Mouse (Mus musculus) heart, embryonic 10.5 days (tissue): ENCODE results near the gene Abca4. TPM values are rescaled to one million over a fixed set of nuclear protein-coding genes. Genes with fewer than 3 reads are reported as not detected.
A peak's percentile ranks its signal among the peaks of the same experiment; 100 is the strongest.

Experiments used
- DNase-seq: peaks from one replicate; pipeline ENCODE4 v3.0.0-alpha.2; 2017; ENCODE audit warnings: low spot score
- H3K27ac ChIP-seq: fragments of 300-500 bp; sonication (generic); 2 replicates; pipeline ENCODE4 v1.5.1; 2016; ENCODE audit warnings: mild to moderate bottlenecking
- H3K27me3 ChIP-seq: fragments of 300-500 bp; sonication (generic); 2 replicates; pipeline ENCODE4 v1.6.1; 2016; ENCODE audit warnings: mild to moderate bottlenecking; ENCODE audit not compliant: poor library complexity, insufficient read depth, severe bottlenecking
- H3K36me3 ChIP-seq: fragments of 300-500 bp; sonication (generic); 2 replicates; pipeline ENCODE4 v1.6.1; 2016; ENCODE audit warnings: mild to moderate bottlenecking, moderate library complexity
- H3K4me1 ChIP-seq: fragments of 300-500 bp; sonication (generic); 2 replicates; pipeline ENCODE4 v1.6.1; 2016; ENCODE audit warnings: mild to moderate bottlenecking
- H3K4me3 ChIP-seq: fragments of 300-500 bp; sonication (generic); 2 replicates; pipeline ENCODE4 v1.5.1; 2016; ENCODE audit warnings: mild to moderate bottlenecking, moderate library complexity
- H3K9me3 ChIP-seq: fragments of 300-500 bp; sonication (generic); 2 replicates; pipeline ENCODE4 v1.6.1; 2016; ENCODE audit warnings: mild to moderate bottlenecking, moderate library complexity
- WGBS: fragments of 180-500 bp; shearing (Covaris S2); methylation state at CpG from one replicate; pipeline ENCODE4 v1.1.7; 2016; 5-methylcytosine and 5-hydroxymethylcytosine counted together
- polyA plus RNA-seq: library from polyadenylated mRNA; unstranded; fragments of >200 nt; fragmentation: Nextera tagmentation; extraction: Ambion mirVana; gene quantifications from 2 replicates; pipeline ENCODE4 v1.2.1, GENCODE M21; 2016

The Abca4 gene
- polyA plus RNA-seq, 1 experiment from 2014 or later = 7.1 TPM

DNA sequence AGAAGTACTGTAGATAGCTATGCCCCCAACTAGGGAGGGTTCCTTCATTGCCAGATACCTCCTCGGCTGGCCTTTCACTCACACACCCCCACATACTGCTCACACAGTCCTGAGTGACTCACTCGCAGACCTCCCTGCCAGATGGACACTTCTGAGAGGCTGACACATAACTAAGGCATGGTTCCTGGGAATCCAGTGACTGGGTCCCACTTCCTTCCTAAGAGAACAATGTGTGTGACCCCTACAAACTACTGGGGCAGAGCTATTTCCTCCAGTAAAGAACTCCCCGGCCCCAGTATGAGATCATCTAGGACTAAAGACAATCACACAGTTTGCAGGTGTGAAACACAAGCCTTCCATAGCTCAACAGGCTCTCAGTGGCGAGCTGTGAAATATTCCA, 86.5 kb downstream of the Abca4 start:
- Histone ChIP-seq H3K27me3 (no peaks in the 10 kb centered on the region), H3K9me3 (no peaks in the 10 kb centered on the region), H3K36me3 (no peaks in the 10 kb centered on the region), H3K4me3 (no peak overlapping the region), H3K27ac (peak overlapping the region; percentile 83), H3K4me1 (peaks cover 87% of the 10 kb centered on the region)
- WGBS = 20% methylated on average over 4 of the region's 4 CpGs
- no peak for DNase-seq

DNA sequence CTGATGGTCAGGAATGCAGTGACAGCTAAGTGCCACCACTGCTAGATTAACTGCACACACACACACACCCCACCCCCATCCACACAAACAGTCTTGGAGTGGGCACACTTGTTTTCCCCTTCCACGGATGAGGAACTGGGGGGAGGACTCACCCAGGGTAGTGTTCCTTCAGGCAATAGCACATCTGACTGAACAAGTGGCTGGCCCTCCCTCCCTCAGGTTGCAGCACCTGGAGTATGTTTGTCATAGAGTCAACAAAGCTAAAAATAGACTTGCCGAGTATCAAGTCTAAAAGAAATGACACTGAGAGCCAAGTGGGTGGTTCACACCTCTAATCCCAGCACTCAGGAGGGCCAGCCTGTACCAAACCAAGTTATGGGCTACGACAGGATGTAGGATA, 87.4 kb downstream of the Abca4 start:
- Histone ChIP-seq H3K27ac (peak overlapping the region; percentile 83), H3K4me1 (peaks cover 84% of the 10 kb centered on the region), H3K9me3 (no peaks in the 10 kb centered on the region), H3K36me3 (no peaks in the 10 kb centered on the region), H3K27me3 (no peaks in the 10 kb centered on the region), H3K4me3 (no peak overlapping the region)
- DNase-seq = peak; percentile 76
- 20% methylated on average over 3 of the region's 3 CpGs for WGBS

DNA sequence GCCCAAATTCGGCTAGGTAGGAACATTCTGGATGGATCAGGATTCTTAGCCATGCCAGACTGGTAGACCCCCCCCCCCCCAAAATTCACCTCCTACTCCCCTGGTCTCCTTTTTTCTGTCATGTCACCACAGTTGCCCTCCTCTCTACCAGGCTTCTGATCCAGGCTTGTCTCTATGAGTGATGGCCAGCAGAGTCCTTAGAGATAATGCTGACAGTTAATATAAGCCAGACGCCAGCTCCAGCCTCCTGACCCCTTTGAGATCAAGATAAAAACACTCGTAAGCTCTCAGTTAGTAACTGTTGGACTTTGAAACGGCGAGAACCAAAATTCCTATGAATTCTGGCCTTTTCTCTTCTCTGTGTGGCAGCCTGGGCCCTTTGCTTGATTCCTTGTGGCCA, 89.0 kb downstream of the Abca4 start:
- peak overlapping the region; percentile 83 for H3K27ac ChIP-seq
- 3% methylated on average over 5 of the region's 5 CpGs for WGBS
- H3K27me3 ChIP-seq = no peaks in the 10 kb centered on the region

DNA sequence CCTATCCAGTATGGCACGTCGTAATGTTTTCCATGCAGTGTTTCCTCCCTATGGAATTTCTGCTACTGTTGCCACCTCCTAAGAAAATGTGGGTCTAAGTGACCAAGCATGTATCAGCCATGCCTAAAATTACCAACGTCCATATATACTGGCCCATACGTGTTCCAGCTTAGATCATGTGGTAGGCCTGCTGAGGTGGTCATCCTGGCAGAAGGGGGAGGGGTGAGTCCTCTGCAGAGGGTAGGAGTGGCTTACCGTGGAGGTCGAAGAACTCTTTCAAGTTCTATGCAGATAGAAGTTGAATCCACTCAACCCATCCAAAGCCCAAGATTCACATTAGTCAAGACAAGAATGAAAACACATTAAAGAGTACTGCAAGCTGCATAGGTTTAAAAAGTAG, 89.6 kb downstream of the Abca4 start:
- Histone ChIP-seq H3K36me3 (no peaks in the 10 kb centered on the region), H3K9me3 (no peaks in the 10 kb centered on the region), H3K4me3 (peak overlapping the region; percentile 32), H3K27me3 (no peaks in the 10 kb centered on the region), H3K4me1 (peaks cover 73% of the 10 kb centered on the region), H3K27ac (peak overlapping the region; percentile 83)
- no peak for DNase-seq
- WGBS = 25% methylated on average over 6 of the region's 6 CpGs

More for the DNA sequence above, 89.0 kb downstream of the Abca4 start:
- no peaks in the 10 kb centered on the region for H3K36me3 ChIP-seq
- peaks cover 73% of the 10 kb centered on the region for H3K4me1 ChIP-seq
- H3K9me3 ChIP-seq = no peaks in the 10 kb centered on the region
- no peak for DNase-seq
- H3K4me3 ChIP-seq = peak overlapping the region; percentile 32

DNA sequence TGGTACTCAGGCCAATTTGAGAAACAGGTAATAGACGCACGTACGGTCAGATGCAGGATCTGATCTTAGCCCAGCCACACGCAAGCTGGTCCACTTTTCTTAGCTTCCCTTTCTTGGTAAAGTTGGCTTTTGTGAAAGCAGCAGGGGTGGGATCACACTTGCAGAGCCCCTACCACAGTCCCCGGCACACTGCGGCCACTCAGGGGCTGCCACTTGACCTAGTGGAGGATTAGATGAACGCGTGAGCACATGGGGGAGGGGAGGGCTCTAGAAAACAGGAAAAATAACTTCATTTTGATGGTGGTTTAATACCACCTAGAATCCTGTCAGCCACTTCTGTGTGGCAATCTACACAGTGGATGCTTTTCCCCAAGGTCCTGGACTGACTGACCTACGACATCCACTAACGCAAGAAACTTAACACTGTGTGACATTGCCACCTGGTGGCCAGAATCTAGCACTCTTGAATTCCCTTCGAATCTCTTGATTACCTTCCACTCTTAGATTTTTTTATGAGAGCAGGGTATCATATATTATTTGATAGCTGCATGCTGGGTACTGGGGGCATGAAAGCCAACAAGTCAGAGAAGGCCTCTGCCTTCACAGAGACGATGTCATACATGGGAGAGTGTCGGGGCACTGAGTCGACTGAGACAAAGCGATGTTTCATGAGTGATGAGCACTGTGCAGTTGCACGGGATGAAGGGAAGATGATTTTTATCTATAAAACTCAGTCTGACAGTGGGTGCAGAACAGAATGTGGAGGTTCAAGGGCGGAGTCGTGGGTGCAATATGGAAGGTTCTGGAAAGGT, 96.6 kb downstream of the Abca4 start:
- Histone ChIP-seq H3K27ac (peak overlapping the region; percentile 67; the same call in 1 of the 2 replicates), H3K27me3 (no peaks in the 10 kb centered on the region), H3K4me1 (peaks cover 45% of the 10 kb centered on the region), H3K36me3 (no peaks in the 10 kb centered on the region), H3K4me3 (no peak overlapping the region), H3K9me3 (no peaks in the 10 kb centered on the region)
- DNase-seq = peak; percentile 86
- 58% methylated on average over 18 of the region's 18 CpGs for whole genome bisulfite sequencing

GRCm38 (mm10) chr3:122142256-122142922, 98.1 kb downstream of the Abca4 start:
- Histone ChIP-seq H3K4me3 (no peak overlapping the region), H3K4me1 (peaks cover 50% of the 10 kb centered on the region), H3K36me3 (no peaks in the 10 kb centered on the region), H3K27ac (0 out of 2 replicates have a peak overlapping the region, but pooled peaks have one; percentile 42), H3K9me3 (no peaks in the 10 kb centered on the region), H3K27me3 (no peaks in the 10 kb centered on the region)
- 48% methylated on average over 9 of the region's 9 CpGs for WGBS
- DNase-seq = peak; percentile 95

- Histone ChIP-seq H3K4me3 (no peak overlapping the region), H3K27ac (no peak overlapping the region), H3K36me3 (no peaks in the 10 kb centered on the region), H3K9me3 (no peaks in the 10 kb centered on the region), H3K27me3 (0 out of 2 replicates have a peak, but pooled peaks cover 5% of the 10 kb centered on the region), H3K4me1 (peaks cover 44% of the 10 kb centered on the region)
- no peak for DNase-seq
- WGBS = 74% methylated on average over 3 of the region's 3 CpGs
These were observed 99.2 kb downstream of the Abca4 start for GRCm38 (mm10) chr3:122143432-122143831.

GRCm38 (mm10) chr3:122145430-122145829, 101.2 kb downstream of the Abca4 start:
- 0 out of 2 replicates have a peak, but pooled peaks cover 5% of the 10 kb centered on the region for H3K27me3 ChIP-seq
- no peak overlapping the region for H3K4me3 ChIP-seq
- 87% methylated on average over 3 of the region's 3 CpGs for WGBS
- no peaks in the 10 kb centered on the region for H3K9me3 ChIP-seq
- DNase-seq = no peak
- no peaks in the 10 kb centered on the region for H3K36me3 ChIP-seq
- no peak overlapping the region for H3K27ac ChIP-seq
- peaks cover 41% of the 10 kb centered on the region for H3K4me1 ChIP-seq

DNA sequence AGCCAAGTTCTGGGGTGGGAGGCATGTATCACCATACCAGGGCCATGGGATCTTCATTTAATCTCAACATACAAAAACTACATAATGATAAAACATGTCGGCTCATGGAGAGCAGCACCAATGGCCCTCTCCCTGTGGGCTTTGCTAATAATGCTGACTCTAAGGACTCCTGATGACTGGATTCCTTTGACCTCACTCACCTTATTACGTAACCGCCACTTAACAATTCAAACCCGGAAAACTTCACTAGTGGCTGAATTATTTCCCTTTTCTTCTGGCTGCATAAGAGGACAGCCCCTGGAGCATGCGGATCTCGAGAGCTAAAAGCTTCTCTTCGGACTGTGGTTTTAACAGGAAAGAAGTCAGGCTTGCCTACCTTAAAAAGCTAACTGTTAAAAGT, 106.6 kb downstream of the Abca4 start:
- Histone ChIP-seq H3K4me1 (peaks cover 20% of the 10 kb centered on the region), H3K4me3 (no peak overlapping the region), H3K9me3 (no peaks in the 10 kb centered on the region), H3K36me3 (0 out of 2 replicates have a peak, but pooled peaks cover 4% of the 10 kb centered on the region), H3K27me3 (0 out of 2 replicates have a peak, but pooled peaks cover 5% of the 10 kb centered on the region), H3K27ac (no peak overlapping the region)
- 85% methylated on average over 7 of the region's 7 CpGs for WGBS
- DNase-seq = no peak

GRCm38 (mm10) chr3:122152431-122152830, 108.2 kb downstream of the Abca4 start:
- 67% methylated on average over 4 of the region's 4 CpGs for WGBS
- no peaks in the 10 kb centered on the region for H3K9me3 ChIP-seq
- no peak for DNase-seq

GRCm38 (mm10) chr3:122154080-122154479, 109.8 kb downstream of the Abca4 start:
- Histone ChIP-seq H3K4me3 (no peak overlapping the region), H3K36me3 (peaks cover 20% of the 10 kb centered on the region), H3K27ac (no peak overlapping the region), H3K27me3 (no peaks in the 10 kb centered on the region), H3K4me1 (peaks cover 12% of the 10 kb centered on the region; the same call in 1 of the 2 replicates), H3K9me3 (no peaks in the 10 kb centered on the region)
- WGBS = 71% methylated on average over 2 of the region's 2 CpGs
- DNase-seq = no peak

More at GRCm38 (mm10) chr3:122152431-122152830, 108.2 kb downstream of the Abca4 start:
- Histone ChIP-seq H3K4me3 (no peak overlapping the region), H3K36me3 (peaks cover 16% of the 10 kb centered on the region), H3K27me3 (0 out of 2 replicates have a peak, but pooled peaks cover 5% of the 10 kb centered on the region), H3K27ac (no peak overlapping the region), H3K4me1 (peaks cover 14% of the 10 kb centered on the region; the same call in 1 of the 2 replicates)

DNA sequence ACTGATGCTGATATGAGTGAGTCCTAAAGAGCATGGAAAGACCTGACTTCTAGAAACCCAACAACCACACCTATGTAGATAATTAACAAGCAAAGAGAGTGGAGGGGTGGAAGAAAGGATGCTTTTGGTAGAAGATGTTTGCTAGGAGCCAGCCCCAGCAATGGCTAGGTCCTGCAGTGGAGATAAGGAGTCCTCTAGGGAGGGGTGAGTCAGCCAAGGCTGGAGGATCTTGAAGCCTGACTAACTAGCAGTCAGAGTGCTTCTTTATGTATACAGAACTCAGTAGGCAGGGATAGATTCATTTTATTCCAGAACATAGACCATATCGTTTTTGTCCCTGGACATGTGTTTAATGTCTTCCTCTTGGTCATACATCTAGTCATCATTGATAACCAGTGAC, 115.2 kb downstream of the Abca4 start:
- no peak overlapping the region for H3K4me3 ChIP-seq
- peaks cover 20% of the 10 kb centered on the region for H3K36me3 ChIP-seq
- 72% methylated on average over 1 of the region's 1 CpGs for WGBS
- no peak overlapping the region for H3K27ac ChIP-seq
- DNase-seq = no peak
- no peaks in the 10 kb centered on the region for H3K9me3 ChIP-seq
- H3K27me3 ChIP-seq = no peaks in the 10 kb centered on the region
- H3K4me1 ChIP-seq = 0 out of 2 replicates have a peak, but pooled peaks cover 9% of the 10 kb centered on the region
